Mouse (Mus musculus) cerebellum, postnatal 25 days (tissue): Measurements from ENCODE around the gene Mecp2.
"Not testable (repeated sequence)": the region's sequence is repeated elsewhere in the genome, so short reads cannot be mapped to it uniquely, and the experiment has no call there.

Source experiments
- DNase-seq, 2 experiments: peaks; one replicate each; pipeline ENCODE4 v3.0.0; 2021; ENCODE audit warnings: mixed read lengths in 2 of 2

Mecp2 gene

DNA sequence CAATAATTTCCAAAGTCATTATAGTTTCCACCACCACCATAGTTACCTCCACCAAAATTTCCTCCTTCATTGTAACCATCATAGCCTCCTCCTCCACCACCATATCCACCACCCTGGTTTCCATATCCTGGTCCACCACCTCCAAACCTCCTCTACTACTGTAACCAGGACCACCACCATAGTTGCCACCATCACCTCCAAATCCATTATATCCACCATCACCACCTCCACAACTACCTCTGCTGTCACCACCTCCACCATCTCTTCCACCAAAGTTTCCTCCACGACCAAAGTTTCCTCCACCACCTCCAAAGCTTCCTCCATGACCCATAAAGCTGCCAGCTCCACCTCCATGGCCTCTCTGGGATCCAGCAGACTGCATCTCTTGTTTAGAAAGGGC lies at the start of gene Mecp2:
Gene Mecp2 (minus strand): TSS at position 101 of the 400 bp plus-strand sequence.
- not testable (repeated sequence) for DNase-seq

DNA sequence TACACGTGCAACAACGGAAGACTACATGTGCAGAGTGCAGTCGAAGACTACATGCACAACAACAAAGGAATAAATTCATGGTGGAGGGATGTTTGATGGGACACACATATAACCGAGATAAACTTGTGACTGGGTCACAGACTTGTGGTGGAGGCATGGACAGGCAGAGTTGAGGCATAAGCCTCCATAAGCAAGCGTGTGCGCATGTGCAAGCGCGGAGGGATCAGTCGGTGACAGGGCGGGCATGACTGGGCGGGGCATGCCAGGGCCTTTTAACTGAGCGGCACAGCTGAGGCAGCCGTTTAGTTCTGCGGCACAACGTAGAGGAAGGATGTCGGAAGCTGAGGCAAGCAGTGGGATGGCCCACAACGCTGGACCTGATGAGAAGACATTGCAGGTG lies 41.8 kb upstream of the Mecp2 start, which contains the start of gene Tktl1:
Gene Tktl1 (plus strand): TSS at position 301 of the 400 bp plus-strand sequence.
- DNase-seq, result no peak

DNA sequence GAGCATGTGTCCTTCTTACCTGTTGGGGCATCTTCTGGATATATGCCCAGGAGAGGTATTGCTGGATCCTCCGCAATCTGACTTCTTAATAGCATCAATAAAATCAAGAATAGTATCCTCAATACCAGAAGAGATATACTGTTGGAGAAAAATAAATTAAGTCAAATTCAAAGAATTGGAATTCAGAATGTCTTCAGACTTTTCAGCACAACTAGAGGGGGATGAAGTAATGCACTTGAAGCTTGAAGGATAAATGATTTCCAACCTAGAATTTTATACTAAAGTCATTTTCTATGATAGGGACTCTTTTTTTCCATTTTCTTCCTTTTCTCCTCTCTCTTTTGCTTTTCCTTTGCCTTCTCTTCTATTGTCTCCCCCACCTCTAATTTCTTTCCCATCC lies 32.6 kb upstream of the Mecp2 start, which contains the start of gene Tex28:
Gene Tex28 (minus strand): TSS at position 101 of the 400 bp plus-strand sequence.
- DNase-seq, result no peak

DNA sequence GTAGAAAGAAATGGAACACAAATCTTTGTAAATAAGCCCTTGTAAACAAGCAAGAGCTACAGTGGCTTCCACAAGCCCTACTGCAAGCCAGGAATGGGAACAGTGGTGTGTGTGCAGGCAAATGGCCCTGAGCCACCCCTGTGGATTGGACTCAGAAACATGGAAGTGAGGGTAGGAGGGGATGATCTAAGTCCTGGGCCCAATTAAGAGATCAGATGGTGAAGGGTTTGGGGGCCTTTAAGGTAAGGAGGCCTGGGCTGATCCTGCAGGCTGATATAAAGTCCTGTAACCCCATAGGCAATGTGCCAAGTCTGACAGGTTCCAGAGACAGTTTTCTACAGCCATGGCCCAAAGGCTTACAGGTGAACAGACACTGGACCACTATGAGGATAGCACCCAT lies 8.0 kb downstream of the Mecp2 start, which contains the start of gene Opn1mw:
Gene Opn1mw (plus strand): TSS at position 301 of the 400 bp plus-strand sequence.
- no peak for DNase-seq

DNA sequence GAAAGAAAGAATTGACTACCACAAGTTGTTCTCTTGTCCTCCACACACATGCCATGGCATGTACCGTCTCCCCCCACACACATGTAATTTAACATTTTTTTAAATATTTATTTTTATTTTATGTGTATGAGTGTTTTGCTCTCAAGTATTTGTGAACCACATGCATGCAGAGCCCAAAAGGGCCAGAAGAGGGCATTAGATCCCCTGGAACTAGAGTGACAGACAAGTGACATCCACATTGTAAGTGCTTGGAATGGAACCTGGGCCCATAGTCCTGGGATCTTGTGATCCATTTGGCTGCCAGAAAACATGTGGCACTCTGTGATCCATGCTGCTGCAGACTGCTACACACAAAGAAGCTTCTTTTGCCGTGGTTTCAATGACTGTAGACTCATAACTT lies 10.2 kb downstream of the Mecp2 start:
- peak in 1 of 2 experiments; percentile 6 for DNase-seq

DNA sequence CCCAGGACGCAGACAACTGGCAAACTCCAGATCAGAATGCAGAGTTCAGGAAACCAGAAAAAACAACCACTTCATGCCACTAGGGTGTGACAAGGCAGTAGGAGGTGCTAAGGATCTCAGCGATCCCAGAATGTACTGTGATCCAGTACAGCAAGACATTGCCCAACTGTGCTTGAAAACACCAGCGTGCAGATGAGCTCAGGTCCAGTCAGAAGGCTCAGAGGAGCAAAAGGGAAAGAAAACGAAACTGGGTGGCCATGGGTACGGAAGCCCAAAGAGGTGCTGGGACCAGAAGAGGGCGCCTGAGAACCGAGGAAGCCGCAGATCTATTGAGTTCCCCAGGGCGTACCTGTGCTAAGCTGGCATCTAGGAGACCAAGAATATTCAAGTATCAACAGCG lies 19.7 kb downstream of the Mecp2 start:
- peak; percentile 69 to 80 for DNase-seq

DNA sequence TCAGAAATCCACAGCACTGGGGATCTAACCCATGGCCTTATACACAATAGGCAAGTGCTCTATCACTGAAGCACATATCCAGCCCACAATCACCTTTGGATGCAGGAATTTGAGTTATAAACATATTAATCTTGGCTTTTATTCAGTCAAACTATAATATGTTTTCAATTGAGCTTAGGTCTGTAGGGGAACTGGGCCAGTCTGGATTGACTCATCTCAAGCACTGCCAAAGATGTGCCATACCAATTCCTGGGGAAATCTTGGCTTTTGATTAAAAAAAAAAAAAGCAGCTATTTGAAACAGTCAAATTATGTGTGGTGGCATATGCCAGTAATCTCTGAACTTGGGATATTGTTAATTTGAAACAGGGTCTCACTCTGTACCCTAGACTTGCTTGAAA lies 21.1 kb downstream of the Mecp2 start:
- DNase-seq, result no peak

DNA sequence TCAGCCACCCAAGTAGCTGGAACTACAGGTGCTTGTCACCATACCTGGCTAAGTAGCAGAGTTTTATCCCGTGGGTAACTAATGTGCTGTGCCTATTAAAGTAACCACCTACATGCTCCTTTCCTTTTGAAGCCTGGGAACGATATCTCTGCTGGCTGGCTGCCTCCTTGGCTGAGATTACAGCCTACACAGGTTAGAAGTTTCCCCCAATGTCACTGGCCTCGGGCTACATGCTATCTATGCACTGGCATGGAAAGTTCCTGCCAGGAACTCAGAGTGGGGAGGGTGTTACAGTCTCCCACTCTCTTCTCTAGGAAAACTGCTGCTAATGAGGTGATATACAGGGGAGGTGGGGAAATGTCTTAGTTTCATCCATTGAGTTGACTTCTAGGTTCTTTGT lies 26.4 kb downstream of the Mecp2 start:
- DNase-seq, result no peak

DNA sequence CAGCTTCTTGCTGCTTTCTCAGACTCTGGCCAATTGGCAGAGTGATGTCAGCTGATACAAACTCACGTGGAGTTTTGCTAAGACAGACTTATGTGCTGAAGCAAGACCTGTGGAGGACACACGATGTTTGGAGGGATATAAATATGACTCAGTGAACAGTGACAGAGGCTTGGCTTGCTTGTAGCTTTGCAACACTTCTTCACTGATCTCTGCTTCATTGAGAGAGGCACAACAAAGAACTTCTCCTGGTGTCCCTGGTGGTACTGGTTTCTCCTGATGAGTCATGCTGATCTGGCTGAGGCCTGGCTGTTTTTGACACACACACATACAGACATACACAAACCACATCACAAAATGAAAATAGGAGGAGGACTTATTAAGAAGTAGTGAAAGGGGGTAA lies 29.2 kb downstream of the Mecp2 start:
- DNase-seq, result no peak

DNA sequence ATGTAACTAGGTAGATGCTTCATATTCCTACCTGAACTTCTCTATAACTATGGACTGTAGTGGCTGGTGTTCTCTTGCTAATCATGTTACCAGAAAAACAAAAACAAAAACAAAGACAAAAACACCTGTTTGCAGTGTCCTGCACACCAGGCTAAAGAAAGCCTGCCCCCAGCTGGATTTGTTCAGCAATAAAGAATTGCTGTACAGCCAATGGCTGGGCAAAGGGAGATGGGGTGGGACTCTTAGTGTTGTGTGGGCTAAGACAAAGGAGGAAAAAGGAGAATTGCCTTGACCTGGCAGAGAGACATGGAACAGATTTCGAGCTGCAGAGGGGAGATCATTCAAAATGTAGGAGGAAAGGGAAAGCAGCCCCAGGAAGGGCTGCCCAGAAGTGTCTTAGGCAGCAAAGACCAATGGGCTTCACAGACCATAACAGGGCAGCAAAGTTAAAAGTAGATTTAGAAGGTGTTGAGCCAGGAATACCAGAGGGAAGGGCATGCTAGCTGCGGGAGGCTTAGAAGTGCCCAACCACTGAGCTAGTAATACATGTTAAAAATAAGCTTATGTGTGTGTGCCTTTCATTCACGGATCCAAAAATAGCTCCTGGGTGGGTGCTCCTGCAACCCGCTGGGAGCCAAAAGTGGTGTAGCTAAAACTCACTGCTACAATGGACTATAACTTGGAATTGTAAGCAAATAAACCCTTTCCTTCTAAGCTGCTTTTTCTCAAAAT lies 31.5 kb downstream of the Mecp2 start:
- DNase-seq, result no peak

DNA sequence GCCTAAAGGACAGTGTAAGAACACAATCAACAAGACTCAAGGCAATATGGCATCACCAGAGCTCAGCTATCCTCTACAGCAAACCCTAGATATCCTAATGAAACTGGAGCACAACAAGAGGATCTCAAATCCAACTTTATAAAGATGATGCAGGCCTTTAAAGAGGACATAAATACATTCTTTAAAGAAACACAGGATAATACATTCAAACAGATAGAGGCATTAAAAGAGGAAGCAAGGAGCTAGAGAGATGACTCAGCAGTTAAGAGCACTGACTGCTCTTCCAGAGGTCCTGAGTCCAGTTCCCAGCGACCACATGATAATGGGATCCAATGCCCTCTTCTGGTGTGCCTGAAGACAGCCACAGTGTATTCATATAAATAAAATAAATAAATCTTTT lies 40.0 kb downstream of the Mecp2 start:
- DNase-seq, result no peak

DNA sequence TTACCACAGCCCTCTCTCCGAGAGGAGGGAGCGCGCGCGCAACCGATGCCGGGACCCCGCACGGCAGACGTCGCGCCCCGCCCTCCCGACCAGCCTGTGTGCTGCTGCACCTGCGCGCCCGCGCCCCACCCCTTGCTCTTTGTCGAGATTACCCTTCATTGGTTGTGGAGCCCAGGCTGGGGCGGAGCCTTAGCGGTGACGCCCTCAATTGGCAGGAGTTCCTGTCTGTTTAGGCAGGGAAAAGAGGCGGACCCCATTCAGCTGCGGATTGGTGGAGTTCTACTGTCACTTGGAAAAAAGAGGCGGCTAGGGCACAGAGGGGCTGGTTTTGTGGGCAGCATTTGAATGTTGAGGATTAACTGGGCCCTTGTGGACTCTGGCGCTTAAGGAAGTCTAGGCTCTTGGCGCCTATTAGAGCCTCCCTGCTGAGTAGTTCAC lies 49.5 kb downstream of the Mecp2 start:
- peak; percentile 97 to 98 for DNase-seq

DNA sequence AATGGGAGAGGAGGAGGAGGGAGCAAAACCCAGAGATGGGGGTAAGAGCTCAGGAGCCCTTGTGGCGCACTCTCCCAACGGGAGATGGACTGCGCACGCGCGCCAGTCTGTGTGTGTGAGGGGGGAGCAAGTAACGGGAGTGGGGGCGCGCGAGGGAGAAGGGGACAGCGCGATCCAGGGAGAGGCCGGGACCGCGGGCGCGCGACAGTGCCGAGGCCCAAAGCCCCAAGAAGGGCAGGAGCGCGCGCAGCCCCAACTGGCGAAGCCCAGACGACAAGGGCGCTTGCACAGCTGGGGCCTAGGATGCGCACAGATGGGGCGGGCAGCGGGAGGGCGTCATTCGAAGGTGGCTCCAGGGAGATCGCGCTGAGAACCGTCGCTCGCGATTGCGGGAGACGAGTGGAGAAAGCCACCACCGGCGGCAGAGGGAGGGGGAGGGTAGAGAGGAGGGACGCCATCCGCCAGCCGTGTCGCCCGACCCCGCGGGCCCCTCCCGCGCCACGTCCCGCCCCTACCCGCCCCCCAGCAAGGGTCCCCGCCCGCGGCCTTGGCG lies 50.1 kb downstream of the Mecp2 start:
- DNase-seq, result peak; percentile 82 to 89

DNA sequence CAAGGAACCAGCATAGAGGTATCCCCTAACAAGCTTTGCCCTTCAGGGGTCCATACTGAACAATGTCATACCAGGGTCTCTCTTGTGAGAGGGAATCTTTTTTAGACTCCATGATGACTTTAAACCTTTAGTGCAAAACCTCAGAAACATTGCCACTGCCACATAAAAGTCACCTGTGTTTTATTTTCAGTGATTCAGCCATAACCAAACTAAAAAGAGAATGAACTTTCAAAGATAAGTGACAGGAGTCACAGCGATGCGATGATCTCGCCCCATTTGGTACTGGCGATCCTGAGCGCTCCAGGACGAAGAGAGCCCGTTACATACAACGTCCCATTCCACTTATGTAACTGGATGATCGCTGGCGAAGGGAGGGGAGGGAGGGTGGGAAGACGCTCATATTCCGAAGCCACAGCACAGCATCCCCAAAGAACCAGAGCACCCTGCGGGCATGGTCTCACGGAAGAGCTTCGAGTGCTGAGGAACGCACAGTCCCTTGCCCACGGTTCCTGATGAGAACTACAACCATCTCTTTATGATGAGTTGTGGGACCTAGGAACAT lies 50.8 kb downstream of the Mecp2 start:
- peak in 1 of 2 experiments; percentile 40 for DNase-seq

DNA sequence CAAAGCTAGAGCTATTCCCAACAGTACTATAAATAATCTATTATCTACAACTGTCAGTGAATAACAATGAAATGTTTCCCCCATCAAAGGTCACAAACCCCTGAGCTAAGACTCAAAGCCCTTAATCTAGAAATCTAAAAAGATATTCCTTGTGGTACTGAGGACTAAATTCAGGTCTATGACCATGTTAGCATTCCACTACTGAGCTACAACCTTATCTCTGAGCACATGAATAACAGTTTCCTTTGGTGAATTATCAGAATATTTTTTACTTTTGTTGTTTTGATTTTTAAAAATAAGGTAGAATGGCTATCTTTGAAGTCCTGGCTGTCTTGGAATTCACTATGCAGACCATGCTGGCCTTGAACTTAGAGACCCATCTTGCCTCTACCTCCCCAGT lies 64.4 kb downstream of the Mecp2 start:
- DNase-seq, result no peak

DNA sequence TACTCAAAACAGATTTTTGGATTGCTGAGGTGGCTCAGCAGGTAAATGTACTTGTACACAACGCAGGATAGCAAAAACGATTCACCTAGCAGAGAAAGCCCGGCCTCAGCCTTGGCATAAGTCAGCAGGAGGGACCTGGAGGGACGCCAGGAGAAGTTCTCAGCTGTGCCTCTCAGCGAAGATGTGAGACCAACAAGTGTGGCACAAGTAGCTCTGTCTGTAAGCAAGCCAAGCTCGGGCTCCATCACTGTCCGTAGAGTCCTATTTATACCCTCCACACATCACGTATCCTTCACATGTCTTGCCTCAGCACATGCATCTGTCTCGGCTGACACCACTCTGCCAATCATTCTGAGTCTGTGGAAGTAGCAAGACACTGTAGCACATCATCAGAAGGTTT lies 67.3 kb downstream of the Mecp2 start:
- DNase-seq, result peak; percentile 49 to 71

DNA sequence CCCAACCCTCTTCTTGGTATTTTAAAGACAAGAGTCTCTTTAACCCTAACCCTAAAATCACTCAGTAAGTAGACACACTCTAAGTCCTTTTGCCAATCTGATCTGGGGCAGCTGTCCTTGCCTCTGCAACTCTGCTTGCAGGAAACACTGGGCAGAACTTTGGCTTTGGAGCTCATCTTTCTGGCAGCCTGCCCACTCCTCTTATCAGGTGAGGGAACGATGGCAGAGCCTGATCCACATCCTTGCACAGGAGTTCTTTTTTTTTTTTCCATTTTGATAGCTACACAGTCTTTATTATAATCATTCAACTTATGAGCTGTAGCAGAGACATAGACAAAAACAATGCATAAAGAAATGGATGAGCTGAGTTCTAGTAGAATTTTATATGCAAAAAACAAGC lies 90.1 kb downstream of the Mecp2 start:
- peak in 1 of 2 experiments; percentile 55 for DNase-seq

DNA sequence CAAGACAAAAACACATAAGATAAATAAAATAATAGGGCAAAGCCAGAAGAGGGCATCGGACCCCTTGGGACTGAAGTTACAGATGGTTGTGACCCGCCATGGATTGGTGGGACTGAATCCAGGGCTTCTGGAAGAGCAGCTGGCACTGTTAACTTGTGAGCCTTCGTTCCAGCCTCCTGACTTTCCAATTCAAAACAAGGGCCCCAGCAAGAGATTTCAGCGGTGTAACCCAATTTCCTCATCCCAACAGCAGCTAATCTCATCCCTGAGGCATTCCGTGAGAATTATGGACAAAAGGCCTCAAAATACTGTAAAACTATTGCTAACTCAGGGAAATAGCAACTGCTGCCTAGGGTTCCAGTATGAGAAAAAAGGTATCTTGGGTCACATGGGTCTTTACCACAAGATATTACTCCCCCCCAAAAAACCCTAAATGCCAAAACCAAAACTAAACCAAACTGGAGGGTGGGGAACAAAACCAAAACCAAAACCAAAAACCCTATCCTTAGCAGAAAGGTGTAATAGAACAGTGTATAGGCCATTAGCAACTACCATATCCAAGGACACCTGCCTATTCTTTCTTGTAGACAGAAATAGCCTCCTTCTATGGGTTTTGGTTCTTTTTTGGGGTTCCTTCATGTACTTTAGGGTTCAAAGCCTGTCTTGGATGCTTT lies 97.3 kb downstream of the Mecp2 start:
- DNase-seq, result no peak

DNA sequence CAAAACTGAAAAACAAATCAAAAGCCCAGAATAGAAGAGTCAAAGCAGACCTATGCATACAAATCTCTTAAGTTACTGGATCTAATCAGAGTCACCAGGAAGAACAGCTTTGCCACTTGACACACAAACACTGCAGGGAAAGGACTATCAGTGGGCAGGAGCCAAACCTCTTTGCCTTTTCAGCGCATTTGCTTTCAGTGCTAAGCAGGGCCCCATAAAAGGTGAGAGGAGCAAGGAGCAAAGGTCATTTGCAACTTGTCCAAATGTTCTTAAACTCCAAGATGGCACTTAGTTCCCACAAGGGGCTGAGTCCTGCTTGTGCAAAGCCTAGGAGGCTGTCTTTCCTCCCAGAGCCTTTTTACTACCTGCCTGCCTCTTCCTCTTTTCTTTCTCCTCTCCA lies 105.2 kb downstream of the Mecp2 start:
- no peak for DNase-seq

DNA sequence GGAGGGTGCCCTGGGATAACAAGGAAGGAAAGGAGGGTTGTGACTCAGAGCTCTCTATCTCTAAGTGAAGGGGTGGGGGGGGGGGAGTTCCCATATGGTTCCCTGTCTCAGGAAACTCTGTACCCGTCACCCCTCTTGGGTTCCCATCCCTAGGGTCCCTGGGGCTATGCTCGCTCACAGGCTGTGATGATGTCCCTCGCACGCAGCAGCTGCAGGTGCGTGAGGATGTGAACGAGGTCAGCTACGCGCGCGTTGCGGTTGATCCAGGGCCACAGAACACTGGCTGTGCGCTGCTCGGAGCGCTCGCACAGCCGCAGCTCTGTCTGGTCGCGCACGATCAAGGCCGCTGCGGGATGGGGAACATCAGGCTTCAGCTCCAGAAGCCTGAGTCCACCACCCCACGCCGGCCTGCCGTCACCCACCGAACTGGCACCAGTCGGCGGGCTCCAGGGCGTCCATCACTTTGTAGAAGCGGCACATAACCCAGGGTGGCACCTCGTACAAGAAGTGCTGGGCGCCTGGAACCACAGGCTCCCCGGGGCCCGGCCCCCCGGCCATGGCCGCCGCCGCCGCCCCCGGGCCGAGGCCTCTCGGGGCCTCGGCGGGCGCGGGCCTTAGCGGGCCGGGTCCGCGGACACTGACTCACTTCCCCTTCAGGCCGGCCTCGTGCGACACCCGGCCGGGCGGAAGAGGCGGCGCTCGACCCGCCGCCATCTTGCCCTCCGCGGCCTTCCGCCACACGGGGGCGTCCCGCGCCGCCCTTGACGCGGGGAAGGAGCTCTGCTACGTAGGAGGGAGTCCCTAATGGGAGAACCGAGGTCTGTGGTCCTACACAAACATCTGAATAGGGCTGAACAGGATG lies 111.7 kb downstream of the Mecp2 start, which contains the start of gene Irak1:
Gene Irak1 (minus strand): TSS at position 731 of the 862 bp plus-strand sequence.
- peak; percentile 83 to 90 for DNase-seq

DNA sequence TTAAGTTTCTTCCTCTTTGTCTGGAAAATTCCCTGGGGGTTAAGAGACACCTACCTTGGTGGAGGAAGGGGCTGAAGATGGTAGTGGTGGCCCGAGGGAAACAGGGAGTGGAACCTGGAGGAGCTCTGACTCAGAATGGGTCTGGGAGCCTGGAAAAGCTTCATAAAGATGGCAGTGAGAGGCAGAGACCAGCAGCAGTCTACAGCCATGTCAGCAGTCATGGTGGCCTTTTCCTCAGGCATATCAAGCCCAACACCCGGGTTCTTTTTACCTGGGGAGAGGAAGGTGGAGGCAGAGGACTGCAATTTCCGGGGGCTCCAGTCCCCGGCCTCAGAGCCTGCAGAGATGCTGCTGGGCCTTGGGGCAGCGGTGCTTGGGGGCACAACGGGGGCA lies 112.4 kb downstream of the Mecp2 start:
- no peak for DNase-seq

DNA sequence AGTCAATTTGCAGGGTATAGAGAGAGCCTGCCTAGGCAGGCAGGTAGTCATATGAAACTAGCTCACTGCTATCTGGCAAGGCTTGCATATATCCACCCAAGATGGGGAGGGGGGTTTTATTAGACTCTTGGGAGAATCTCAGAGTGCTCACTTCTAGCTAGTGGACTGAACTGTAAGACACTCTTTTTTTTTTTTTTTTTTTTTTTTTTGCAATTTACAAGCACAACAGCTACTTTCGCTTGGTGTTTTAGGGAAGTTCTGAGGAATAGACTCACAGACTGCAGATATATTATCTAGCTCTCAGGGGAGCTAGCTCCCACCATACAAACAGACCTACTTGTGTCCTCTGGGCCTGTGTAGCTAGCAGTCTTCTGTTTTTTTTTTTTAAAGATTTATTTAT lies 120.6 kb downstream of the Mecp2 start:
- DNase-seq, result no peak
